Mouse (Mus musculus): ENCODE data around the gene 9130019O22Rik. TPM values are rescaled to one million over a fixed set of nuclear protein-coding genes. Genes with fewer than 3 reads are reported as not detected.

Gene 9130019O22Rik
- total and polyA plus RNA-seq, 2 experiments from 2014 or later = 1.2 to 5.5 TPM

GRCm38 (mm10) chr7:127351230-127352004, 35.5 kb downstream of the 9130019O22Rik start:
- Histone ChIP-seq H3K9ac (replicated peaks; ENCODE audit: low read length) (no peak overlapping the region), H3K36me3 (ENCODE audit: insufficient read depth, low read length) (no peaks in the 10 kb centered on the region), H3K4me1 (ENCODE audit: insufficient read depth, low read length) (no peaks in the 10 kb centered on the region), H3K9me3 (ENCODE audit: low read length) (no peaks in the 10 kb centered on the region), H3K27me3 (ENCODE audit: insufficient read depth, low read length) (no peaks in the 10 kb centered on the region), H3K27ac (no peak overlapping the region), H3K4me3 (ENCODE audit: low read length) (no peak overlapping the region), H3K4me2 (ENCODE audit: low read depth, low read length) (no peak overlapping the region)
- TF ChIP-seq CTCF (IDR thresholded peaks at IDR 0.05; ENCODE audit: low read depth) = no peak
- ATAC-seq (no peak), DNase-seq (ENCODE audit: low spot score) (no peak)
- WGBS = 84% methylated on average over 5 of the region's 5 CpGs

GRCm38 (mm10) chr7:127346676-127347075, 40.3 kb downstream of the 9130019O22Rik start:
- no peak for ATAC-seq
- no peak for TF ChIP-seq CTCF (IDR thresholded peaks at IDR 0.05; ENCODE audit: low read depth)
- WGBS = 21% methylated on average over 8 of the region's 8 CpGs
- no peaks in the 10 kb centered on the region for H3K9me3 ChIP-seq (ENCODE audit: low read length)
- peaks cover 17% of the 10 kb centered on the region; the same call in 1 of the 2 replicates for H3K36me3 ChIP-seq (ENCODE audit: insufficient read depth, low read length)
- peak overlapping the region; percentile 91 for H3K4me2 ChIP-seq (ENCODE audit: low read depth, low read length)
- no peak overlapping the region for H3K27ac ChIP-seq
- no peaks in the 10 kb centered on the region for H3K4me1 ChIP-seq (ENCODE audit: insufficient read depth, low read length)
- no peaks in the 10 kb centered on the region for H3K27me3 ChIP-seq (ENCODE audit: insufficient read depth, low read length)
- no peak overlapping the region; the same call in 1 of the 2 replicates for H3K9ac ChIP-seq (replicated peaks; ENCODE audit: low read length)
- peak overlapping the region; percentile 91; the same call in 1 of the 2 replicates for H3K4me3 ChIP-seq (ENCODE audit: low read length)
- DNase-seq (ENCODE audit: low spot score) = no peak

- Histone ChIP-seq H3K9ac (replicated peaks; ENCODE audit: low read length) (peak within 1 kb of the TSS; percentile 98), H3K4me2 (ENCODE audit: low read depth, low read length) (peak within 1 kb of the TSS; percentile 91), H3K27ac (peak within 1 kb of the TSS; percentile 98), H3K36me3 (ENCODE audit: insufficient read depth, low read length) (peaks cover 17% of the 10 kb centered on the region; the same call in 1 of the 2 replicates), H3K27me3 (ENCODE audit: insufficient read depth, low read length) (no peaks in the 10 kb centered on the region), H3K9me3 (ENCODE audit: low read length) (no peaks in the 10 kb centered on the region), H3K4me3 (ENCODE audit: low read length) (peak within 1 kb of the TSS; percentile 91), H3K4me1 (ENCODE audit: insufficient read depth, low read length) (no peaks in the 10 kb centered on the region)
- WGBS = under 1% methylated on average over 74 of the region's 76 CpGs
- peak; percentile 95 for DNase-seq (ENCODE audit: low spot score)
- peak; percentile 94 for ATAC-seq
- TF ChIP-seq CTCF (IDR thresholded peaks at IDR 0.05; ENCODE audit: low read depth) = no peak
These were observed 41.2 kb downstream of the 9130019O22Rik start, which contains the start of gene Zfp768 for GRCm38 (mm10) chr7:127345512-127346325. Zfp768 (minus strand) TSS chr7:127345589.

GRCm38 (mm10) chr7:127345092-127345491, 41.9 kb downstream of the 9130019O22Rik start:
- no peaks in the 10 kb centered on the region for H3K9me3 ChIP-seq (ENCODE audit: low read length)
- H3K27ac ChIP-seq = peak overlapping the region; percentile 98
- H3K4me1 ChIP-seq (ENCODE audit: insufficient read depth, low read length) = no peaks in the 10 kb centered on the region
- peak overlapping the region; percentile 91 for H3K4me3 ChIP-seq (ENCODE audit: low read length)
- no peak for TF ChIP-seq CTCF (IDR thresholded peaks at IDR 0.05; ENCODE audit: low read depth)
- DNase-seq (ENCODE audit: low spot score) (no peak), ATAC-seq (peak; percentile 65)
- under 1% methylated on average over 40 of the region's 42 CpGs for WGBS
- H3K36me3 ChIP-seq (ENCODE audit: insufficient read depth, low read length) = peaks cover 17% of the 10 kb centered on the region; the same call in 1 of the 2 replicates
- peak overlapping the region; percentile 98 for H3K9ac ChIP-seq (replicated peaks; ENCODE audit: low read length)
- no peaks in the 10 kb centered on the region for H3K27me3 ChIP-seq (ENCODE audit: insufficient read depth, low read length)
- peak overlapping the region; percentile 91 for H3K4me2 ChIP-seq (ENCODE audit: low read depth, low read length)

GRCm38 (mm10) chr7:127344371-127344770, 42.6 kb downstream of the 9130019O22Rik start:
- 88% methylated on average over 8 of the region's 8 CpGs for whole genome bisulfite sequencing
- TF ChIP-seq CTCF (IDR thresholded peaks at IDR 0.05; ENCODE audit: low read depth) = no peak
- Histone ChIP-seq H3K27ac (peak overlapping the region; percentile 98; the same call in 1 of the 2 replicates), H3K36me3 (ENCODE audit: insufficient read depth, low read length) (peaks cover 17% of the 10 kb centered on the region; the same call in 1 of the 2 replicates), H3K9me3 (ENCODE audit: low read length) (no peaks in the 10 kb centered on the region), H3K4me3 (ENCODE audit: low read length) (peak overlapping the region; percentile 91), H3K4me2 (ENCODE audit: low read depth, low read length) (peak overlapping the region; percentile 91), H3K4me1 (ENCODE audit: insufficient read depth, low read length) (no peaks in the 10 kb centered on the region), H3K9ac (replicated peaks; ENCODE audit: low read length) (peak overlapping the region; percentile 98), H3K27me3 (ENCODE audit: insufficient read depth, low read length) (no peaks in the 10 kb centered on the region)
- no peak for DNase-seq (ENCODE audit: low spot score)
- ATAC-seq = no peak

GRCm38 (mm10) chr7:127343351-127344019, 43.5 kb downstream of the 9130019O22Rik start:
- H3K4me2 ChIP-seq (ENCODE audit: low read depth, low read length) = no peak overlapping the region
- H3K9ac ChIP-seq (replicated peaks; ENCODE audit: low read length) = no peak overlapping the region
- no peaks in the 10 kb centered on the region for H3K4me1 ChIP-seq (ENCODE audit: insufficient read depth, low read length)
- 94% methylated on average over 38 of the region's 38 CpGs for WGBS
- peaks cover 17% of the 10 kb centered on the region; the same call in 1 of the 2 replicates for H3K36me3 ChIP-seq (ENCODE audit: insufficient read depth, low read length)
- no peak overlapping the region for H3K4me3 ChIP-seq (ENCODE audit: low read length)
- no peaks in the 10 kb centered on the region for H3K9me3 ChIP-seq (ENCODE audit: low read length)
- no peaks in the 10 kb centered on the region for H3K27me3 ChIP-seq (ENCODE audit: insufficient read depth, low read length)
- H3K27ac ChIP-seq = no peak overlapping the region
- TF ChIP-seq CTCF (IDR thresholded peaks at IDR 0.05; ENCODE audit: low read depth) = no peak
- ATAC-seq = no peak
- no peak for DNase-seq (ENCODE audit: low spot score)

Measured in hindbrain, postnatal 0 days (tissue).